Mouse (Mus musculus) cerebellum, adult 11-12 months (tissue): ENCODE measurements at regions not wholly inside any gene's neighbourhood (a gene's known extent, or its start where the extent isn't known, plus 50 kb on each side); places are given as distances from the start of the nearest gene placed in this dataset.
"Not testable (repeated sequence)": the region's sequence is repeated elsewhere in the genome, so short reads cannot be mapped to it uniquely, and the experiment has no call there.

Experiments
- DNase-seq: peaks from one replicate; pipeline ENCODE4 v3.0.0; 2022

GRCm38 (mm10) chr8:118209301-118209700 lies 74.2 kb upstream of the Cdh13 start:
- DNase-seq: not testable (repeated sequence)

- DNase-seq: no peak
Observed at GRCm38 (mm10) chr8:118190866-118191265, 92.7 kb upstream of the Cdh13 start.

- DNase-seq: no peak
Observed at GRCm38 (mm10) chr8:118189226-118189625, 94.3 kb upstream of the Cdh13 start.

GRCm38 (mm10) chr8:118169001-118169413 lies 114.5 kb upstream of the Cdh13 start:
- no peak for DNase-seq

GRCm38 (mm10) chr8:118162171-118162570 lies 121.4 kb upstream of the Cdh13 start:
- peak; percentile 4 for DNase-seq

- no peak for DNase-seq
Observed at GRCm38 (mm10) chr8:118147359-118148205, 136.0 kb upstream of the Cdh13 start.

GRCm38 (mm10) chr8:118144546-118144945 lies 139.0 kb upstream of the Cdh13 start:
- peak; percentile 6 for DNase-seq

GRCm38 (mm10) chr8:118142311-118142710 lies 141.2 kb upstream of the Cdh13 start:
- DNase-seq: no peak

- DNase-seq: no peak
Observed at GRCm38 (mm10) chr8:118139928-118140327, 143.6 kb upstream of the Cdh13 start.

- no peak for DNase-seq
Observed at GRCm38 (mm10) chr8:118137846-118138245, 145.7 kb upstream of the Cdh13 start.

GRCm38 (mm10) chr8:118124993-118125392 lies 158.5 kb upstream of the Cdh13 start:
- DNase-seq: no peak

- no peak for DNase-seq
Observed at GRCm38 (mm10) chr8:118114253-118114652, 169.3 kb upstream of the Cdh13 start.

- no peak for DNase-seq
Observed at GRCm38 (mm10) chr8:118104464-118105050, 179.0 kb upstream of the Cdh13 start.

- DNase-seq: no peak
Observed at GRCm38 (mm10) chr8:118101346-118101745, 182.2 kb upstream of the Cdh13 start.

GRCm38 (mm10) chr8:118062736-118063135 lies 220.8 kb upstream of the Cdh13 start:
- no peak for DNase-seq

GRCm38 (mm10) chr8:118056781-118057180 lies 226.8 kb upstream of the Cdh13 start:
- DNase-seq: no peak

GRCm38 (mm10) chr8:118055536-118055935 lies 228.0 kb upstream of the Cdh13 start:
- no peak for DNase-seq

GRCm38 (mm10) chr8:118050386-118050785 lies 233.1 kb upstream of the Cdh13 start:
- no peak for DNase-seq

- DNase-seq: no peak
Observed at GRCm38 (mm10) chr8:118042253-118042860, 240.6 kb upstream of the Mphosph6 start.

- no peak for DNase-seq
Observed at GRCm38 (mm10) chr8:118041253-118041652, 239.5 kb upstream of the Mphosph6 start.

GRCm38 (mm10) chr8:118037801-118038200 lies 236.1 kb upstream of the Mphosph6 start:
- no peak for DNase-seq

- DNase-seq: no peak
Observed at GRCm38 (mm10) chr8:118034051-118034450, 232.3 kb upstream of the Mphosph6 start.

- DNase-seq: no peak
Observed at GRCm38 (mm10) chr8:118031406-118031805, 229.7 kb upstream of the Mphosph6 start.
